Mouse (Mus musculus) bone marrow macrophage, adult 2 months (primary cell): ENCODE data around the gene Epas1.

Source experiments
- CTCF ChIP-seq: IDR thresholded peaks from 2 replicates; pipeline ENCODE4 v1.5.1; 2012; ENCODE audit warnings: low read depth, mild to moderate bottlenecking, low read length, moderate library complexity
- POLR2A ChIP-seq: IDR thresholded peaks from 2 replicates; pipeline ENCODE4 v1.6.1; 2012; ENCODE audit warnings: mild to moderate bottlenecking, low read depth, low read length, borderline replicate concordance

GRCm38 (mm10) chr17:86754806-86755571 is 1.5 kb downstream of the Epas1 start:
- TF ChIP-seq POLR2A (no peak), CTCF (no peak)
